Mouse (Mus musculus): ENCODE data around the gene Fam83f.

Gene Fam83f

DNA sequence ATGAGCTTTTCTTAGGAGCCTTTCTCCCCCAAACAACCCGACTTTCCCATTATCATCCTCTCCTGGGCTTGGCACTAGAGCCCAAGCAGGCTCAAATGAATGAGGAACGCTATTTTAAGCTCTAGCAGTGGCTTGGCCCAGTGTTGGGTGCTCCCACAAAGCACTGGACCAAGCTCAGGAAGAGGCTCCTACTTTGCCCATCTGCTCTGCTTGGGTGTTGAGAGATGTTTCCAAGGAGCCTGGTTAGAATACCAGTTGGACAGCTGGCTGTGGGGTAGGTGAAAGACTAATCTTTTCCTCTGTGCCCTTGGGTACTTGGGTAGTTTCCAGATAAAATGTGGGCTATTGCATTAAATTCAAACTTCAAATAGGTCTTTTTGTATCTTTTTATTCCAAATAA is 1.2 kb downstream of the Fam83f start:
- DNase-seq, result no peak

DNA sequence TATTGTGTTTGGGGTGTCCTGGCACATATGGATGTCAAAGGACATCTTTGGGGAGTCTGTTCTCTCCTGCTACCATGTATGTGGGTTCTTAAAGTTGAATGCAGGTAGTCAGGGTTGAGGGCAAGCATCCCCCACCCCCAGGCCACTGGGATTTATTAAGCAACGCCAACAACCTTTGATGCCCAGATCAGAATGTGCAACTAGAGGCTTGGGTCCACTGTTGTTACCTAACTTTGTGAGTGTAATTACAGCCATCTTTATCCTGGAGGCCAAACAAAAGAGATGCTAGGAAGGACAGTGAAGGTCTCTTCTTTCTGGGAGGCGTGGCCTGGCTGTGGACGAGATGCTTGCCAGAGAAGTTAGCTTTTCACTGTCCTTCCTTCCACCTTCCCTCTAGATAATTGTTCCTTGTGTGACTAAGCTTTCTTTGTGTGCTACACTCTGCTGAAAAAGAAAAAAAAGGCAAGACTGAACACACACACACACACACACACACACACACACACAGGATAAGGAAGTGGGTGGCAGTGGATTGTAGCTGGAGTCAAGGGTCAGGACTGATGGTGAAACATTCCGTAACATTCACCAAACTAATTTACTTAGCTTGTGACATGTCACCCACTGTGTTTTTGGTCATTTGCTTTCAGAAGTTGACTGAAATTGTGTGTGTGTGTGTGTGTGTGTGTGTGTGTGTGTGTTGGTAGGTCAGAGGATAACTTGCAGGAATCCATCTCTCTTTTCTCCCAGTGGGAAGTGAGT is 1.9 kb downstream of the Fam83f start:
- DNase-seq, result no peak

DNA sequence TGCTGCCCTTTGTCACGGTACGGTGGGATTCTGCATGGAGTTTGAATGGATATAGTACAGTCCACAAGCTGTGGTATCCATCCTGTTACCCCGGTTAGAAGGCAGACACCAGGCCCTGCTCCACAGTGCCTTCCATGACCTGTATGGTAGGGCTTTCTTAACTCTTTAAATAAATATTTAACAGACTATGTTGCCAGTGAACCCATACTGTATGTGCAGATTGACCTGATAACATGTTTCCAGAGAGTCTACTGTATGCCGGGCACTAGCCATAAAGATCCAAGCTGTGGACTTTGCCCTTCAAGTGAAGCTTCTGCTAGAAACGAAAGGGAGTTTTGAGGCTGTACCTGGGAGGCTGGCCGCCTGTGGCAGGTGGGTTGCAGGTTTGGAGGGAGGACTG is 3.1 kb downstream of the Fam83f start:
- no peak for DNase-seq

DNA sequence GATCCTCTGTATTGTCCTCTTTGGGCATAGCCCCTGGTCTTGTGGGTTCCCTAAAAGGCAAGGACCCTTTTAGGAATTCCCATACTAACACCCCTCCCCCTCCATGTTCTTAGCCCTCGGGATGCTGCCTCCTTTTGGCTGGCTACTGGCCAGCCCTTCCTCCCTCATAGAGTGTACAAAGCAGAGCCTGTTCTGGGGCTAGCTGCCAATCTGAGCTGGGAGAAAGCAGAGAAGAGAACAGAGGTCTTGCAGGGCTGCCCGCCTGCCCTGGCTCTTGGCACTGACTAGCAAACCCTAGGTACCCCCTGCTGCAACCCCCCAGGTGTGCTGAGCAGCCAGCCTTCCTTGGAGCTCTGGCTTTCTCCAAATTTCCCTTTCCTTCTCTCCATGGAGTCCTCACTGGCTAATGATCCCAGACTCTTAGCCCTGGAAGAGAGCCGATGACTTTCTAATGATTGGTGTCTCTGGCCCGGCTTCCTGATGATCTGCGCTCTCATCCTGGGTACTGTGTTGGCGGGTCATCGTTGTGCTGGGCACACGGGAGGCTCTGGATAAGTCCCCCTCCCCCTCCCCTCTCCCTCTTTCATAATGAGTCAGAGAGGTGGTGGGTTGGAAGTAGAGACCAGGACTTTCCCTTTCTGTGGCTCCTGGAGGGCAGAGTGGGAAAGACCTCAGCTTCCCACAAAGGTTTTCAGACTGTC is 8.0 kb downstream of the Fam83f start:
- DNase-seq, result no peak

DNA sequence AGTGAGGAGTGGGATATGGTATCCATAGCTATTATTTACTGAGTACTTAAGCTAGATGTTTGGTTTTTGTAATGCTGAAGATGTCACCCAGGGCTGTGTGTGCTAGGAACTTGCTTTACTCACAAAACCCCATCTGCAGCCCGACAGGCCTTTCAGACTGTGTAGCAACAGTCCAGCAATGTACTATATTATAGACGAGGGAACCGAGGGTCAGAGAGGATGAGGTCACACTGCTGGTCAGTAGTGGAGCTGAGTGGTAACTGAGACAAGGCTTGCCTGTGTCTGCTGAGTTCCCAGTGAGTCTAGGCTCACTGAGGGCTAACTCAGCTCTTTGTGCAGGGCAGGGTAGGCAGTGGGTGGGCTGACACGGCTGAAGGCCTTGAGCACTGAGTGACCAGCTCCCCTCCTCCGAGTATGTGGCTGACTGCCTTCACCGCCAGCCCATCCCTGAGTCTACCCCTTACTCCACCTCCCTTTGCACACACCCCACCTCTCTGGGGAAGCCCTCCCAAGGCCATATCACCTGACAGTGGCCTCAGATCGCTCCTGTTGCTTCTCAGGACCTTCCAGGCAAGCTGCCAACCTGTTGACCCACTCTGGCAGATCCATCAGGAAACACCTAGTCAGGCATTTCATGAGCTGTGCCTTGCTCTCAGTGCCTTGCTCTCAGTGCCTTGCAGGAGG is 8.8 kb downstream of the Fam83f start:
- DNase-seq, result no peak

DNA sequence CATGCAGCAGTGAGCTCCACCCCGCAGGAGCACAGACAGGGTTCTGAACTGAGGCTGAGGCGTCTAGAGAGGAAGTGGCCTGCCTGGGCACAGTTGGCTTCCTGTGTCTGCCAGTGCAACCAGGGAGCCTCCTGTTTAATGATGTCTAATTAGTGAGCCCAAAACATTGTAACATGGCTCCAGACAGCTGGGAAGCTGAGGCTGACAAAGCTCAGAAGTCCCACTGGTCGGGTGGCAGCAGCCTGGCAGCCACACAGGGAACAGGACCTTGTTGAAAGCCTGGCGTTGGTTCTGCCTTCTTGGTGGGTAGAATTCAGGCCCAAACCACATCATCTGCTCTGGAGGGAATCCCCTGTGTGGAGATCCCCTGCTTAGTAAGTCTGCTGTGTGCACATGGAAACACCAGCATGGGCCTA is 9.8 kb downstream of the Fam83f start:
- no peak for DNase-seq

DNA sequence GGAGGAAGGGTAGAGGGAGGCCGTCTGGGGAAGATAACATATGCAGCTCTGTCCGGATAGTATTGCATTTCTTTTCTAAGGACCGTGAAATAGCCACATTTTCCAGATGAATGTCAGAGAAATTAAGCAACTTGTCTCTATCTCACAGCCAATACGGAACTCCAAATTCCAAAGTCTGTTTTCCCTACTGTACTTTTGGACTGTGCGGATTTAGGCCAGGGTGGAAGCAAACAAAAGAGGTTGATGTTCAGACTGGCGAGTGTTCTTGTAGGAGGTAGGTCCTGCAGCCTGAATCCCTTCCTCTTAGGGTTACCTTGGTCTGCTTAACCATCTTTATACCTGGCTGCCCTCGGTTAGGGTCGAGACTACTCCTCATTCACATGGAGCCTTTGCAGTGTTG is 10.7 kb downstream of the Fam83f start:
- no peak for DNase-seq

DNA sequence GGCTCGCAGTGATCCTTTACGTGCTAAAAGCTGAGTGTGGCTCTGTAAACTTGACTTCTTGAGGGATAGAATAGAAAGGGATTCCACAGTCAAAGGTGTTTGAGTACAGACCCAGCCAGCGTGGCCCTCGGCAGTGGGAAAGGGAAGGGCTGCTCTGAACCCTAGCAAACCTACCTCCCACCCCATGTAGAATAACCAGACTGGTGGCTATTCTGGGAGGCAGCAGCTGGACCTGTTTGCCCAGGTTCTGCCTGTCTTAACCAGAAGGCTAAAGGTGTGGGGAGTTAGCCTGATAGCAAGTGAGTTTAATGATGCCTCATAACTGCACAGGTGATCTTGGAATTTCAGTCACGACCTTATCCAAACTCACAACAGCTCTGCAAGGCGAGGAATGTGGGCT is 11.5 kb downstream of the Fam83f start:
- DNase-seq, result no peak

DNA sequence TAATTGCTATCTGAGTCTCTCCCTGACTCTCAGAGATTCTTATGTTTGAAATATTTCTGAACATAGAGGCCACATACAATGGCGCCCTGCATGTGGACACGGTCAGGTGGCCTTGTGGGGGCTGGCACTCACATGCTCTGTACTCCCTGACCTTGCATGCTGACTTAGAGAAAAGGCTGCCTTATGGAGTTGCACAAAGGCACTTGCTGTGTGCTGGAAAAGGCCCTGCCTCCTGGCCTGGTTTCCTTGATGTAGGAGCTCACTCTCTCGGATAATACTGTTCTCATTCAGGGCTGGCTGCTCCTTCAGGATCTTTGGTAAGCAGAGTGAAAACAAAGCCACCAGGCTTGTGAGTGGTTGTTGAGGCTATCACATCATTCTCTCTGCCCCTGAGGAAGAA is 12.3 kb downstream of the Fam83f start:
- no peak for DNase-seq

DNA sequence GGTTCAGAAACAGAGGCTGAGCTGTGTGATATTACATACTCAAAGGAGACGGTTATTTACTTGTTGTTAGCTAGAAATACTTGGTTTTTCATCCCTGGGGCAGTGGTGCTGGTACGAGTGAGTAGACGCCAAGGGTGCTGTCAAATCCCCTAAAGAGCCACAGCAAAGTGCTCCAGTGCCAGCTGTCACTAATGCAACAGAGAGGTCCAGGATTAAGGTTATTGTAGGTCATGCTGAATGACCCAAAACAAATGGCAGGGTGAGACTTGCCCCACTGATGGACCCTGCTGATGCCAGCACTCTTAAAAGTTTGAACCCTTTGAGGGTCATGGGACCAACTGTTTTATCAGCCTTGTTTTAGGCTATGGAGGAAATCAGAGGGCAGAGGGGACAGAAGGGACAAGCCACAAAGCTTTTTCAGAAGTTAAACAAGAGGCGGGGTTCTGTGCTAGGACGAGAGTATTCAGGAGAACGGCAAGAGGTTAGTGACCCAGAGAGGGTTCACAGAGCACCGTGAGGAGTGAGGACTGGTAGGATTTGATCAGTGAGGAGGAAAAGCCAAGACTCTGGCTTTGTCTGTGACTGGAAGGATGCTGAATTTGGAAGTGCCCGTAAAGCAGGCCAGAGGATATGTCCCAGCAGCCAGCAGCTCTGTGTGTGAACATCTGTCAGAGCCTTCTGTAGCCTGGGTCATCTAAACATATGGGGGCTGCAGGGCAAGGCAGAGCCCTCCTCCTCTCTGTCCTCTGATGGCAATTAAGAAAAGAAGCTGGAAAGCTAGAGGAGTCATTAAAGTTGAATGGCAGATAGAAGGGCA is 13.3 kb downstream of the Fam83f start:
- DNase-seq, result no peak

DNA sequence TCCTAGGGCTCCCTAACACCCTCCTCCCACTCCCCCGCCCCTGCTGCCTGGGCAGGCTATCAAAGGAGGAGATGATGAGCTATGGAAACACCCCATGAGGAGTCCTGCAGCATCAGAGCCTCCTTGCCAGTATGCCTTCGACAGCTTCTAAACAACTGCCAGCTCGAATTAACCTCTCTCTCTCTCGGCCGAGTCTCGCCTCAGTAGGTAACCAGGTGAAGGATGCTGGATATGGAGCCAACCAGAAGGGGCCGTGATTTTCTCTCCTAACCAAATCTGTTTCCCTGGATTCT is 13.9 kb downstream of the Fam83f start:
- no peak for DNase-seq

DNA sequence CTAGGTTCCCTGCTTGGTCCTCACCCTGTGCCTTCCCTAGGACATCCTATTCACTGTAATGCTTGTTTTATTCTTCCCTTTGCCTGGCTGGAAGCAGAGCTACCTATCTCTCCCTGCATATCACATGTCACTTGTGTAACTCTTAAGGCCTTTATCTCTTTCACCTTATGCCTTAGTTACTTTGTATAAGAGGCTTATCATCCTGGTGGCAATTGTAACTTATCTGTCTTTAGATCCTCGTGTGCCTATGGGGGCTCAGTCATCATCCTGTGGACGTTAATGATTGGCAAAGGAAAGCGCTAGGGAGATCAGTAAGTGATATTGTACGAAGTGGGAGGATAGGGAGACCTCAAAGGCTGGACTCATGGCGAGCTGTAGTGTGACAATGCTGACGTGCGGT is 16.9 kb downstream of the Fam83f start:
- no peak for DNase-seq

DNA sequence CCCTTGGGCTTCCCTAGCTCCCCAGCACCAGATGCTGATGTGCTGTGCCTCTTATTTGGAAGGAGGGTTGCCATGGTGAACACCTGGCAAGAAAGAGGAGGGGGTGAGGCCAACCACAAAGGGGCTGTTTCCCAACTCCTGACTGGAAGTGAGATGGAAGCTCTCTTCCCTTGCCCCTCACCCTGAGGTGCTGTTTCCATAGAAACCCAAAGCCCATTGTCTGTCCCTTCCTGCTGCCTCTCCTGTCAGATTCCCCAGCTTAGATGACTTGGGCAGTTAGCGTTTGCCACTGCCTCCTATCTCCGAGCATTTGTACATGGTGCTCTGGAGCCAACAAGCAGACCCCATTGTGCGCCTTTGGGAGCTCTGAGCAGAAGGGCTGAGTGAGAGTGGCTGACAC is 21.8 kb downstream of the Fam83f start:
- no peak for DNase-seq

DNA sequence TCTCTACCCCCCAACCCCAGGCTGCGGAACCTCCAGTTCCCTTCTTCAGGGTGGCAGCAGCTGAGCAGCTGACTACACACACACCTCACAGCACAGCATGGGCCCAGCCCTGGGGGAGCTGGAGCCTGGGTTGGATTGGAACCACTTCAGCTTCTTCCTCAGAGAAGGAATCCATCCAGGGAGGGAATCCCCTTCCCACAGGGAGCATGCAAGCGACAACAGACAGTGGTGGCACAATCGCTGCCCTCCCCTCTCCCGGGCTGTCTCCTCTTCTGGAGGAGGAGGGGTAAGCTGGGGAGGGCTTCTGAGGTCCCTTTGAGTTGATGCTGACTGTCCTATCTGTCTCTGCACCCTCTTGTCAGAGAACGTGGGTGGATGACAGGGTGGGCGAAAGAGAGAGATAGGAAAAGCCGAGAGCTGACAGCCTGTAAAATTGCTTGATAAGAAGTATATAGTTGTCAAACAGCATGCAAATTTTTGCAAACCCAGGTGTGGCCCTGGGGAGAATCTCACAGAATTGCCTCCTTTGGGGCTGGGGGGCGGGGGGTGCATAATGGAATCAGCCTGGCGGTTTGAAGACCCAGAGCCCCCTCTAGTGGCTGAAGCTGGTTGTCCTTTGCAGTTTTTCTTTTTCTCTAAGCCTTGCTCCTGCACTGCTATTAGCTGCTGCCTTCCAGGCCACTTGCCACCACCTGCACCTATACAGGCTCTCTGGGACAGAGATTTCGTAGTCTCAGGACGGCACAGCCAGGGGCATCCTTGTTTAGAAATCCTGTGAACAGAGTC is 22.7 kb downstream of the Fam83f start:
- peak; percentile 81 for DNase-seq

DNA sequence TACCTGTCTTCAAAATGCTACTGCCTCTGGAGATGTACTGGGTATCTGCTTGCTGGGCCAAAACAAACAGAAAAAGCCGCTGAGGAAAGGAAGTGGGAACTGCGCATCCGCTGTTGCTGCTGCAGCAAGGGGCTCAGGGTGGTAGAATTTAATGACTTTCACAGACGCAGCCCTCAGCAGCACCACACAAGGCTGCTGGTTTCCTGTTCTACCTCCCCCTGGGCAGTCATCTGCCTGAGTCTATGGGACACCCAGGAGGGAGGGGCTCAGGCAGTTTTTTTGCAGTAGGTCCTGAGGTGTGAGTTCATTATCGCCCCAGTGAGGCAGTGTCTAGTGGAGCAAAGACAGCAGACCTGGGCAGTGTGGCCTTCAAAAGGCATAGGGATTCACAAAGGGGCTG is 25.9 kb downstream of the Fam83f start:
- no peak for DNase-seq

DNA sequence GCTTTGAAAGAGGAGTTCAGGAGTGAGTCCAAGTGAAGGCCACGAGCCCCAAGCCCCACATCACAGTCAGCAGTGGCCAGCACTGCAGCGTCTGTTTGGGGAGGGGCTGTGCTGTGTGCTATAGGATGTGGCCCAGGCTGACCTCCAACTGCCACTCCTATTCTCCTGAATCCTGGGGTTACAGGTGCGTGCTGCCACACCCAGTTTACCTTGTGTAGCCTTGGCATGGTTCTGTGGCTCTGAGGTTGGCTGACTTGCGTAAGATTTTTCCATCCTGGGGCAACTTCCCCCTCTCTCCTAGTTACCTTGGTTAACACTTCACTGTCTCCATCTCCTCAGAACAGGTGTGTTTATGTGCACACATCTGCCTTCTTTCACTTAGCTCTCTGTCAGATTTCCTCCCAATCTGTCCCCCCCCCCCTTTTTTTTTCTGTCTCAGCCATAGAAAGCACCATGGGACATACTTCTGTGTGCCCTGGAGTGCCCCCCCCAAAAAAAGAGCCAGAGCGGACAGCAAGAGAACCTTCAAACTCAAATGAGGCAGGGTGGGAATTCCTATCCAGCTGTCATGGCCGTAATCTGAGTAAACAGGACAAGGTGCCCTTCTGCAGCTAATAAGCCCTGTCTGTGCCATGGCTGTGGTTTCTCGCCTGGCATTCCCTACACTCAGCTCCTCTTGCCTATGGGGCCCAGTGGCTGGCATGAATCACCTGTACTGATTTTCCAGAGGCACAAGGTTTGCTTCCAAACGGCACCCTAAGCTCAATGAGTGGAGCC is 30.0 kb downstream of the Fam83f start:
- DNase-seq, result no peak

DNA sequence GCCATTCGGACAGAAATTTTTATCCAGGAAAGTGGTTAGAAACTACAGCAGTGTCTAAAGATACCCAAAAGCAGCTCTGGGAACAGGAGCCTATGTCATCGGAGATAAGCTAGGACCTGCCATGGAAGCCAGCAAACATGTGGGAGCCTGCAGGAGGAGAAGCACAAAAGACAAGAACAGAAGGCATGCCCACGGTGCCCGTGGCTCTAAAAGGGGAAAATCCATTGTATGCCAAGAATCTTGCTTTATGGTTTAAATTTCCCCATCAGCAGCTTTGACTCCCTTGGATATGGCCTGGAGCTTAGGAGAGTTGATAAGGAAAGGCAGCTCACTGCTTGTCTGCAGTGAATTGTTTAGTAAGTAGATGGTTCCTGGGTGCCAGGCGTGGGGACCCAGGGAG is 31.3 kb downstream of the Fam83f start:
- DNase-seq, result no peak

DNA sequence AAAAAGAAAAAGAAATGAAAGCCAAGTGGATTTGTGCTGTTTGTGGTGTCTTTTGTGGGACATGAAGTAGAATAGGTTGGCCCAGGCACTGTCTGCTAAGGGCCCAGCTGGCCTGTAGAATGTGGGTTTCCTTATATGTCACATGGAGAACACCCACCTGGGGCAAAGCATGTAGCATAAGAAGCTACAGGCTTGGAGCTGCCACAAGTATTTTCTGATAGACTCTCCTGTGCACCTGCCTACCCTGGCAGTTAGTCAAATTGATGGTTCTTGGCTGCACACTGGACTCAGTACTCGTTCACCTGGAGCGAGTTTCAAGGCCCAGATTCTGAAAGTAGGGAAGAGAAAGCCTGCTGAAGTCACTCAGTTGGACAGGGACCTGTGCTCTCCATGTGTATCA is 31.8 kb downstream of the Fam83f start:
- no peak for DNase-seq

DNA sequence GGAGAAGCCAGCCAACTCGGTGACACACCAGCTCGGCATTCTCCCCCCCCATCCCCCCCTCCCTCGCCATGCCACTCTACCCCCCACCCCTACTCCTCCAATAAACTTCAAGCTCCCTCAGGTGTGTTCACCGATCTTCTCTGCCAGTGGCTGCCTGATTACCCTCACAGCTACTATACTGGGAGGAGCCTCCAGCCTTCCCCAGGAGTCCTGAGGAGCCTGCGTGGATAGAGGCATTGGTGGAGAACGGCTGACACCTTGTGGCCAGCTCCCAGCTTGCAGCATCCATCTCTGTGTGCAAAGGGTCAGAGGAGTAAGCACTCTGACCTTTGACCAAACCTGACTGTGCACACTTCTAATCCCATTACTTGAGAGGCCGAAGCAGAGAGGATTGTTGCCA is 32.6 kb downstream of the Fam83f start:
- peak; percentile 82 for DNase-seq

DNA sequence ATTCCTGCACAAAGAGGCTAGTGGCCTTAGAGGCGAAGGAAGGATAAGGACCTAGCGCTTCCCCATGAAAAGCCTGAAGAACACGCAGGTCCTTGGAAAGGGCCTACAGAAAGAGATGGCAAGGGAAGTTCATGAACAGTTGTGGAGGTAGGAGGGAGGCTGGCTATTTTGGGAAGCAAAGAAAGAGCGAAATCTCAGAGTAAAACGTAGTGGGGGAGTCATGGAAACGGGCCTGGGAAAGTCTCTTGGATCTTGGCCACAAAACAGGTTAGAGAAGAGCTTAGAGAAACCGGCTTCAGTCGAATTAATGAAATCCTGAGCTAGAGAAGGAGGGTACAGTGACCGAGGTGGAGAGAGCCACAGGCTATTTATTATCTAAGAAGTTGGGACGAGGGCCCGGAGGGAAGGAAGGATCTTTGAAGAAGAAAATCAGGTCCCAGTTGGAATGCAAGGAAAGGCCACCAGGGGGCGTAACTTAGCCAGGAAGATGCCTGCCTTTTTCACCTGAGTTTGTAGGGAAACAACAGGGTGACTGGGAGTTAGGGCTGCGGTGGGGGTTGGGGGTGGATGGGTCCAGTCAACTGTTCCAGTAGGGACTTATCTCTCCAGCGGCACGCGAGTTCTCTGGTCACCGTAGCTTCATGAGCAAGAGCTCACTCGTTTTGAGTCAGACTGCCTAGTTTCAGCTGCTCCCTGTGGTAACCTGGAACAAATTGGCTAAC is 34.3 kb downstream of the Fam83f start:
- DNase-seq, result peak; percentile 89

DNA sequence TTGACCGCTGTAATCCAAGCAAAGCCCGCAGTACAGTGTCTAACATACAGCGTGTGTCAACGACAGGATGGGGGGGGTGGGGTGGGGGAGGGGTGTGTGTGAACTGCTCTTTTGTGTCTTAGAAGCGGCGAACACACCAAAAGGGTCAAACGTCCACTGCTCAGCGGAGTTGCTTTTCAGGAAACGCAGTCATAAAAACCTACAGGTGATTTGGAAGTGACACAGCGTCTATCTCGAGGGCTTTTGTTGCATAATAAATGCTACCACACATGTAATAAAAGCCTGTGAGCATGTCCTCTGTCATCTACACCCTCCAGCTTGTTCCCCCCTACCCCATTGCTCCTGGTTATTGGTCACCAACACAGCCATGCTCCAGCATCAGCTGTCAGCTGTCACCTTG is 34.9 kb downstream of the Fam83f start:
- DNase-seq, result no peak
